Mouse (Mus musculus) urinary bladder, postnatal 36 days (tissue): Measurements from ENCODE around the gene Prss46.

Source experiments
- DNase-seq, 2 experiments: peaks; one replicate each; pipeline ENCODE4 v3.0.0; 2022; ENCODE audit warnings: low spot score in 2 of 2, mixed read lengths in 1 of 2

Gene Prss46

DNA sequence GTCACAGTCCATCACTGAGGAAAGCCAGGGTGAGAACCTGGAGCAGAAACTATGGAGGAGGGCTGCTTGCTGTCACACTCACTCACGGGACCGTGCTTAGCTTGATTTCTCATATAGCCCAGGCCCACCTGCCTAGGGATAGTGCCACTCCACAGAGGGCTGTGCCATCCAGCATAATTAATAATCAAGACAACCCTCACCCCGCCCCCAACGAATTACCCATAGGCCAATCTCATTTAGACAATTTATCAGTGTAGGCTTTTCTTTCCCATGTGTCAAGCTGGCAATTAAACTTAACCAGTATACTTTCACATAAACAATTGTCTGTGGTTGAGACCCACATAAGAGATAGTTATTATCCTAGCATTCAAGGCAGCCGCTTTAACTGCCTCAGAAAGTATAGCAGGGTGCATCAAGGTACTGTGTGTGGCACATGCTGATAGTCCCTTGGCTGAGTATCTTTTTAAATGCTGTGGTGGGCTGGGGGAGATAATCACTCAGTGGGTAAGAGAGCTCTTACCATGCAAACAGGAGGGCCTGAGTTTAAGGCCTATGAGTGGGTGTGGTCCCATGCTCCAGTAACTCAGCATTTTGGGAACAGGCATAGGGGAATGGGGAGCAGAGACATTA, 14.8 kb downstream of the Prss46 start:
- DNase-seq = no peak

GRCm38 (mm10) chr9:110871030-110871429, 26.7 kb downstream of the Prss46 start:
- DNase-seq = peak in 1 of 2 experiments; percentile 44

- DNase-seq = no peak
Measured at GRCm38 (mm10) chr9:110873681-110874659, 29.7 kb downstream of the Prss46 start.

DNA sequence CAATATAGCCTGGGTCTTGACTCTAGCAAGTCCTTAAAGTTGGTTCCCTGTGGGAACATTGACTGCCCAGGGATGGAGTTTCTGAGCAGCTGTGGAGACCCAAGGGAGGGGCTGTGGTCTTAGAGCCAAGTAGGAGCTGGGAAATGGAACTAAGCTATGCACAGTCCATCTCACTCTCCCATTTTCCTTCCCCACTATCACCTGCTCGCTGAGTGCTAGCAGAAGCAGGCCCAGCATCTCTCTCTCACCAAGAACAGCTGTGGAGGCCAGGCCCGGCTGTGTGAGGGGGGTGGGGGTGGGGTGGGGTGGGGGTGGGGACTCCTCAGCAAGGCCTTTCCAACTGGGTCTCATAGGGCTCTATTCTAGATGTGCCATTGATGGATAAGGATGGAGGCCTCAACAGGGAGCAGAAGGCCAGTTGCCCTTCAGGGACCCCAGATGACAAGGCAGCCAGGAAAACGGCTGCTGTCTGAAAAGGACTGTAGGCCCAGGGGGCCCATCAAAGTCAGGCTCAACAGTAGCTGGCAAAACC, 30.4 kb downstream of the Prss46 start:
- no peak for DNase-seq

GRCm38 (mm10) chr9:110875288-110875695, 31.0 kb downstream of the Prss46 start:
- no peak for DNase-seq

GRCm38 (mm10) chr9:110877353-110877752, 33.0 kb downstream of the Prss46 start:
- peak in 1 of 2 experiments; percentile 52 for DNase-seq

DNA sequence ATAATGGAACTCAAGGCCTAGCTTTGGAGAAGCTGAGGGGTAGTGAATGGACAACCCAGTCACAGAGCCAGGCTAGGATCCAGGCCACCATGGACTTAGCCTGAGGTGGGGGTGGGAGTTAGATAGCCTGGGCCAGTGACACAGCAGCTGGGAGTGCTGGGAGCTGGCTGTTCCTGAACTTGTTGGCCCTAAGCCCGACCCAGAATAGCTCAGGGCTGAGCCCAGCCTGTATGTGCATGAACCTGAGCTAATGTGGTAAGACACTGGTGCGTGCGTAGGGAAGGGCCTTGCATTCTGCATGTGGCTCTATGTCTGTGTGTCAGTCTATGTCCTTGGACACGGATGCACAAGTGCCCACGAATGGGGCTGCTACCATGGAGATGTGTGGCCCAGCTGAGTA, 33.6 kb downstream of the Prss46 start:
- DNase-seq = peak; percentile 46 to 77

DNA sequence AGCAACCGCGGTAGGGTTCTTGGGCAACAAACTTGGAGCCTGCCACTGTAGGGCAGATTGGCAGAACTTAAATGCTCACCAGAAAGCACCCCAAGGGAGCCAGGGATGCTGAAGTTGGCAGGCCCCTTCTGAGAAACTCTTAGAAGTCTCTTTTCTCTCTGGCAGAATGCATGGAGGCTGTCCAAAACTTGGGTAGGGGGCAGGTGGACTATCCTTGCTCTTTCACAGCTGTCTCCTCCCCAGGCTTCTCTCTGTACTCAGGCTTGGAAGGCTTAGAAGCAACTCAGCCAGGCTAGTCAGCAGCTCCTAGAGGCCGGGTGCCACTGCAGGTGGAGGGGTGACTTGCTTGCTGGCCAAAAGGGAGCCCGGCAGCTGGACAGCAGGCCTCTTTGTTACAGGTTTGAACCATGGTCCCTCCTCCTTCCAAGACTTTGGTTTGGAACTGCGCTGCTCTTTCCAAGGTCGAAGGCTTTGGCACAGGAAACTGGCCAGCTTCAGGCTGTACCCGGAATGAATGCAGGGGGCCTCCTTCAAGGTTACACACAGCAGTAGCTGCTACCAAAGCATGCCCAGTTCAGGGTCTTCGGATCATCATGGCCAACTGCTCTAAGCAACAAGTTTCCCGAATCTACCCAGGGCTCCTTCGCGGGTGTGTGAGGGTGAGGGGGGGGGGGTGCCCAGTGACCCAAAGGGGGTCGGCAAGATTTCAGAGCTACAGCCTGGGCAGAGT, 35.0 kb downstream of the Prss46 start, which contains the start of gene Als2cl:
Gene Als2cl, plus strand, starts transcription at position 680 of the 730 bp plus-strand sequence.
- DNase-seq = peak in 1 of 2 experiments; percentile 43

DNA sequence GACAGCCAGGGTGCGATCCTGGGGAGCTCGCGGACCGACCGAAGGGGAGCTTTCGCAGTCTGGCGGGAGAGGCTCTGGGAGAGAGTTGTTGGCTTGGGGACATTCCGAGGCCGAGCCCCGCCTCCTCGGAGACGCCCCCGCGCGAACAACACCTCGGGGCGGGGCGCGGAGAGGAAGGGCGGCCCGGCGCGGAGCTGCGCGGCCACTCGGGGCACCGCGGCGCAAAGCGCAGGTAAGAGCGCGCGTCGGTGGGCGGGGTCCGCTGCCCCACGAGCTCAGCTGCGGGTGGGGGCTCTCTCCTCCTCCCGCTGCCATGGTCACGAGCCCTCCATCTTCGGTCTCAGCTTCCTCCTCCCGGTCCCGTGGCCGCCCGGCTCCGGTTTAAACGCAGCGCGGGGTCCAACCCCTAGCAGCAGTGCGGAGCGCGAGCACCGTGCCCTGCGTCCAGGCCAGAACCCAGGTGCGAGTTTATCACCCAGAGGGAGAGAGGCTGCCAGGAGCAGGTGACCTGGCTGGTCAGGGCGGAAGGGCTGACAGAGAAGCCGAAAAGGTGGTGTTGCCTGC, 35.8 kb downstream of the Prss46 start, which contains the start of gene Tmie:
Gene Tmie, minus strand, starts transcription at position 116 of the 564 bp plus-strand sequence.
- peak; percentile 80 to 84 for DNase-seq

GRCm38 (mm10) chr9:110880772-110881171, 36.5 kb downstream of the Prss46 start:
- DNase-seq = peak; percentile 55 to 66

DNA sequence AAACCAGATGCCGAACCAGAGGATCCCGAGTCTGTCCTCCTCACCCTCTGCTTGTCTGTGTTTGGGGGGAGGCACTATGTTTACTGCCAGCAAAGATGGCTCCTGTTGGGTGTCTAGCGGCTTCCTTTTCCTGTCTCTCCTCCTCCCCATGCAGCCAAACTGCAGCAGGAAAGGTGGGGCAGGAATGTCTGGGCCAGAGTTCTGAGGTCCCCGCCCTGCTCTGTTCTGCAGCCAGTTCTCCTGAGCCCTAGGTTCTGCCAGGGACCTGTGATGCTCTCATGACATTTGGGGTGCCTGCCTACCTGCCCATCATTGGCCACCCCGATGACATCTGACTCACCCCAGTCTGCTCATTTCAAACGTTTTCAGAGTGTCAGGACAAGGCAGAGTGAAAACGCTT, 37.6 kb downstream of the Prss46 start:
- DNase-seq = peak in 1 of 2 experiments; percentile 42

GRCm38 (mm10) chr9:110887388-110888303, 43.3 kb downstream of the Prss46 start:
- no peak for DNase-seq

- DNase-seq = no peak
Measured at GRCm38 (mm10) chr9:110888935-110889334, 44.6 kb downstream of the Prss46 start.

DNA sequence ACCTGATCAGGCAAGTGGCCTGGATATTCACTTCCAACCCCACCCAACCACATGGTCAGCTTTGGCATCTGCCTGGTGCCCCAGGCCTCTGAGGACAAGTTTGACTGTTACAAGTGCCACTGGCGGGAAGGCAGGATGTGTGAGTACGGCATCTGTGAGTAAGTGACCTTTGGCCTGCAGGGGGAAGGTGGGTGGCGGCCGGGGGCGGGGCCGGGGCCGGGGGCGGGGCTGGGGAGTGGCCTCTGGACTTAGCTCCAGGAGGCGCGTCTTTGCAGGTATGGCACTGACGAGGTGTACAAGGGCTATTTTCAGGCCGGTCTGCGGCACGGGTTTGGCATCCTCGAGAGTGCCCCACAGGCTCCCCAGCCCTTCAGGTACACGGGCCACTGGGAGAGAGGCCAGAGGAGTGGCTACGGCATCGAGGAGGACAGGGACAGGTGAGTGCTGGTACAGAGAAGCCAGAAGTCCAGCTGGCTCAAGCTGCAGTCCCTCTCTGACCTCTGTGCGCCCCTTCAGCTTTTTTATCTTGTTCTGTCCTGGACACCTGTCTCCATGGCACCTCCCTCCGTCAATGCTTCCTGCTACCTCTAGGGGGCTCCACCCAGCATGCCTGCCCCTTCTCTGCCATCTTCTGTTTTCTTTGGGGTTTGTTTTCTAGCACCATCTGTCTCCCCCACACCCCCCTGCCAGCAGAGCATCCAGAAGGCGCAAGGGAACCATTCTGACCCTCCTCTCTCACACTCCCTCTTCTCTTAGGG, 45.9 kb downstream of the Prss46 start:
- no peak for DNase-seq

GRCm38 (mm10) chr9:110891077-110891828, 46.9 kb downstream of the Prss46 start:
- DNase-seq = no peak

GRCm38 (mm10) chr9:110892552-110892951, 48.2 kb downstream of the Prss46 start:
- no peak for DNase-seq

GRCm38 (mm10) chr9:110893429-110893828, 49.1 kb downstream of the Prss46 start:
- DNase-seq = no peak

DNA sequence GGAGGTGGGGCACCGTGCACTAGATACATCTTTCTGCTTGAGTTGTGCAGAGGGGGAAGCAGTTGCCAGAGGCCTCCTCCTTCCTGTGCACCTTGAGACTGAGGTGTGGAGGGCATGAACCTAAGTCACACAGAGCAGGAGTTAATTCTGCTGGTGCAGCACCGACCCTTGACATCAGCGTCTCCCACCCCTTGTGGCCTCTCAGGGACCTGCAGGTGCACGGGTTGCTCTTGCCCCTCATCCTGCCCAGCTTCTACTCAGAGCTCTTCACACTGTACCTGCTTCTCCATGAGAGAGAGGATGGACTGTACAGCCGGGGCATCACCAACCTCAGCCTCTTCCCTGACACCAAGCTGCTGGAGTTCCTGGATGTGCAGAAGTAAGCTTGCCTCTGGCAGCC, 51.2 kb downstream of the Prss46 start:
- no peak for DNase-seq

- no peak for DNase-seq
Measured at GRCm38 (mm10) chr9:110895994-110896393, 51.7 kb downstream of the Prss46 start.
